Mouse (Mus musculus): ENCODE data around the gene Dqx1. TPM values are rescaled to one million over a fixed set of nuclear protein-coding genes. Genes with fewer than 3 reads are reported as not detected.

The Dqx1 gene
- polyA plus RNA-seq, 1 experiment from 2014 or later: 1.8 TPM

DNA sequence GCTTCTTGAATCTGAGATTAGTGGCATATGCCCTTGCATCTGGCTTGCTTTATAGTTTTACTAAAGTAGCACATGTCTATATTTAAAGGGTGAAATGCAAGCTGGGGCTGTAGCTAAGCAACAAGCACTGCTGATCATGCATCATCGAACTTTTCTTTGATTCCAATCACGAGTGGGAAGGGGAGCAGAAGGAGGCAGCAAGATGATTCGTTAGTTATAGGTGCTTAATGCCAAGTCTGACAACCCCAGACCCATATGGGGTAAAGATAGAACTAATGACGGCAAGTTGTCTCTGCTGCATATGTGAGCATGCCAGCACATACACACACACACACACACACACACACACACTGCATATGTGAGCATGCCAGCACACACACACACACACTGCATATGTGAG lies 46.5 kb downstream of the Dqx1 start:
- no peak for DNase-seq (ENCODE audit: low spot score)
- Histone ChIP-seq H3K27me3 (replicated peaks; ENCODE audit: low read depth, poor library complexity, severe bottlenecking) (peaks cover 26% of the 10 kb centered on the region), H3K36me3 (replicated peaks) (peaks cover 16% of the 10 kb centered on the region), H3K27ac (replicated peaks) (no peak overlapping the region), H3K9me3 (no peaks in the 10 kb centered on the region), H3K4me3 (no peak overlapping the region), H3K4me1 (peaks cover 41% of the 10 kb centered on the region)
- WGBS: 76% methylated on average over 4 of the region's 4 CpGs

DNA sequence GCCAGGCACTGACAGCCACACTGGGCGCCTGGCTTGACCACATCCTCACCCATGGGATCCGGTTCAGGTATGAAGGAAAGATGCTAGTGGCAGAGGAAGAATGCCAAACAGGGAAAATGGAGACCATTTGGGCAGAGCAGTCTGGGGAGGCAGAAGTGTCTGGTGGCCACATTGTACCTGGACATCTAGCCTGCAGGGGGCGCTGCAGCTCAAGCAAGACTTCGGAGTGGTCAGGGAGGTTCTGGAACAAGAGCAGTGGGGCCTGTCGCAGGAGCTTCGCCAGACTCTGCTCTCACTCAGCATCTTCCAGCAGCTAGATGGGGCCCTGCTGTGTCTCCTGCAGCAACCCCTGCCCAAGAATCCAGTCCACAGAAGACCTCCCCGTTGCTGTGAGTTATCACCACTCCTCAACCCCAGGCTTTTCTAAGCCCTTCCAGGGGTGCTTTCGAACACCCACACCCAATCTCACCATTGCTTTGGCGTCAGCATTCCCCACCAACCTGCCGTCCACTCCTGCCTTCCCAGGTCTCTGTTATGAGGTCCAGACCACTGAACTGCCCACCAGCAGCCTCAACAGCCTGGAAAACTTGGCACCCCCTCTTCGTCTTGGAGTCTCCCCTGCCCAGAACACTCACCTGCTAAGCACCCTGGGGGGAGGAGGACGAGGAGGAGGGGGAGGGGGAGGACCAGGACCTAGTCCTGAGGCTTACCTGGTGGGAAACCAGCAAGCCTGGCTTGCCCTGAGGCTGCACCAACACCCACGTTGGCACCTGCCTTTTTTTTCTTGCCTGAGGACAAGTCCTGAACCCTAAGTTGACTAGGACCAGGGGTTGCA lies 50.1 kb downstream of the Dqx1 start:
- Histone ChIP-seq H3K27ac (replicated peaks) (peak overlapping the region; percentile 95), H3K4me3 (peak overlapping the region; percentile 95), H3K4me1 (peaks cover 33% of the 10 kb centered on the region), H3K36me3 (replicated peaks) (peaks cover 28% of the 10 kb centered on the region), H3K27me3 (replicated peaks; ENCODE audit: low read depth, poor library complexity, severe bottlenecking) (peaks cover 8% of the 10 kb centered on the region), H3K9me3 (no peaks in the 10 kb centered on the region)
- peak; percentile 89 for DNase-seq (ENCODE audit: low spot score)
- 33% methylated on average over 13 of the region's 13 CpGs for WGBS

DNA sequence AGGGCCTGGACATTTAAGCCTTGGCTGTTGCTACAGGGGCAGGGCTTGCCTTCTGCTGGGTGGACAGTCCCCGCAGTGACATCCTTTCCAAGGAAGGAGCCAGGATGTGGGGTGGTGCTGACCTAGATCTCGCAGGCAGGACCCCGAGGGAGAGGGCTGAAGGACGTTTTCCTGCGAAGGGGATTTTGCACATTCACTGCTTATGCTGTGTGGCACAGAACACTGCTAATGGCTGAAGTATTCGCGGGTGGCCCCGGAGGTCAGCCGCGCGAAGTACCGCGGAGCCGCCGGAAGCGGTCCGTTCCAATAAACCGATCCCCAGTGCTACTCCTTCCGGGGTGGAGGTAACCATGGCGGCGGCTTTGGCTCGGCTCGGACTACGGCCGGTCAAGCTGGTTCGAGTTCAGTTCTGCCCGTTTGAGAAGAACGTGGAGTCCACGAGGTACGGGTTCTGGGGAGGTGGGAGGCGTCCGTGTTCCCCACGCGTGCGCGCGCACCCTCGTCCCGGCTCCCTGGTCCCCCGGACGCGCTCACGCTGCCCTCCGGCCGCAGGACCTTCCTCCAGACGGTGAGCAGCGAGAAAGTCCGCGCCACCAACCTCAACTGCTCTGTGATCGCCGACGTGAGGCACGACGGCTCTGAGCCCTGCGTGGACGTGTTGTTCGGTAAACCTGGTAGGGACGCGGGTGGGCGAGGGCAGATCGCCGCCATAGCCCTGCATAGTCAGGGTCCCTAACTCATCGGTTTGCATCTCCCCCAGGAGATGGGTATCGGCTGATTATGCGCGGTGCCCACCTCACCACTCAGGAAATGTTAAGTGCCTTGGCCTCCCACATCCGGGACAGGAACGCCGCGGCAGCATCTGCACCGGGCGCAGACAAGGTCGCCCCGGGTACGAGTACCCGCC lies 51.4 kb downstream of the Dqx1 start, which contains the start of gene Mrpl53:
Gene Mrpl53 (plus strand): TSS at position 279 of the 907 bp plus-strand sequence.
- DNase-seq (ENCODE audit: low spot score): peak; percentile 84
- H3K9me3 ChIP-seq: no peaks in the 10 kb centered on the region
- peaks cover 25% of the 10 kb centered on the region for H3K4me1 ChIP-seq
- peak within 1 kb of the TSS; percentile 95 for H3K27ac ChIP-seq (replicated peaks)
- H3K27me3 ChIP-seq (replicated peaks; ENCODE audit: low read depth, poor library complexity, severe bottlenecking): no peaks in the 10 kb centered on the region; the same call in 1 of the 2 replicates
- WGBS: under 1% methylated on average over 76 of the region's 76 CpGs
- peaks cover 28% of the 10 kb centered on the region for H3K36me3 ChIP-seq (replicated peaks)
- peak within 1 kb of the TSS; percentile 95 for H3K4me3 ChIP-seq

DNA sequence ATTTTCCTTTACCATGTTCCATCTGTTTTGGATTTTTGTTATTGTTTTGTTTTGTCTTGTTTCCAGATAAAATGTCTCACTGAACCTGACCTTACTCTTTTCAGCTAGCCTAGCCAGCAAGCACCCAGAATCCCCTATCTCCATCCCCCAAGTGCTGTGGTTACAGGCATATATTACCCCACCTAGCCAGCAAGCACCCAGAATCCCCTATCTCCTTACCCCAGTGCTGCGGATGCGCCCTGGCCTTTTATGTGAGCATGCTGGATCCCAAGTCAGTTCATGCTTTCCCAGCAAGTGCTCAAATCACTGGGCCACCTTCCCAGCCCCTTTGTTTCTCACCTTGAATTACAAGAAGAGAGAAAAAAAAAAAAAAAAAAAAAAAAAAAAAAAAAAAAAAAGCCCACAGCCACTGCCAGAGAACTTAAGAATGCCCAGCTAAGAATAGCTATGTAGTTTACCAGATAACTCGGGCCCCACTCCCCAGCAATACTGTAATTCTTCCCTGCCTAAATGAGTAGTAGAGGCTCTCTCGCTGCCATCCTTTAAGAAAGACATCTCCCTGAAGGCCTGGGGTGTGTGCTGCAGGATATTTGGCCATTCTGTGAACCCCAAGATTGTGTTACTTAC lies 54.0 kb downstream of the Dqx1 start:
- peaks cover 20% of the 10 kb centered on the region for H3K36me3 ChIP-seq (replicated peaks)
- H3K27ac ChIP-seq (replicated peaks): no peak overlapping the region
- peaks cover 42% of the 10 kb centered on the region for H3K4me1 ChIP-seq
- H3K27me3 ChIP-seq (replicated peaks; ENCODE audit: low read depth, poor library complexity, severe bottlenecking): no peaks in the 10 kb centered on the region
- DNase-seq (ENCODE audit: low spot score): no peak
- H3K4me3 ChIP-seq: no peak overlapping the region
- 93% methylated on average over 4 of the region's 4 CpGs for WGBS
- H3K9me3 ChIP-seq: no peaks in the 10 kb centered on the region

DNA sequence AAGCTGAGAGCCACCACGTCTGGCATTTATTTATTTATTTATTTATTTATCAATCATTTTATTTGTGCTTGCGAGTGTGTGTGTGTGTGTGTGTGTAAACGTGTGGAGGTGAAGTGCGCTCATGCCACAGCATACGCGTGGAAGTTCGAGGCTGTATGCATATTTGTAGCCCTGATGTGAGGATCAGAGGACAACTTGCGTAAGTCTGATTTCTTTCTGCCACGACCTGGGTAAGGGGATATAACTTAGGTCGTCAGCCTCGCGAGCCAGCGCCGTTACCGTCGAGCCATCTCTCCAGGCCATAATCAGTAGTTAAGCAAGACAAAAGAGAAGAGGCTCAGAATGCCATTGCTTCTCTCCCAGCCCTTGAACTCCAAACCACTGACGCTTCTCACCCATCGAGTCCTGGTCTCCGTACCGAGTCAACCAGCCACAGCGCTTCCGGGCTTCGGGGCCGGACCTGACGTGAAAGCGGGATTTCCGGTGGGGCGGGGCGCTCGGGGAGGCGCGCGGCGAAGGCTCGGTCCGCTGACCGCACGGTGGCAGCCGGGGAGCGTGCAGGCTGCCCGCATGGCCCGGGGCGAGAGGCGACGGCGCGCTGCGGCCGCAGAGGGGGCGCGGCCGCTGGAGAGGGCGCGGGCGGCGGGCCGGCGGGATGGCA lies 57.5 kb downstream of the Dqx1 start, which contains the start of gene Mogs:
Gene Mogs (plus strand): TSS at position 486 of the 661 bp plus-strand sequence.
- peaks cover 50% of the 10 kb centered on the region for H3K36me3 ChIP-seq (replicated peaks)
- peak; percentile 96 for DNase-seq (ENCODE audit: low spot score)
- no peaks in the 10 kb centered on the region for H3K9me3 ChIP-seq
- peaks cover 50% of the 10 kb centered on the region for H3K4me1 ChIP-seq
- H3K27me3 ChIP-seq (replicated peaks; ENCODE audit: low read depth, poor library complexity, severe bottlenecking): no peaks in the 10 kb centered on the region
- WGBS: 2% methylated on average over 58 of the region's 58 CpGs
- H3K4me3 ChIP-seq: peak within 1 kb of the TSS; percentile 92
- H3K27ac ChIP-seq (replicated peaks): peak within 1 kb of the TSS; percentile 91

DNA sequence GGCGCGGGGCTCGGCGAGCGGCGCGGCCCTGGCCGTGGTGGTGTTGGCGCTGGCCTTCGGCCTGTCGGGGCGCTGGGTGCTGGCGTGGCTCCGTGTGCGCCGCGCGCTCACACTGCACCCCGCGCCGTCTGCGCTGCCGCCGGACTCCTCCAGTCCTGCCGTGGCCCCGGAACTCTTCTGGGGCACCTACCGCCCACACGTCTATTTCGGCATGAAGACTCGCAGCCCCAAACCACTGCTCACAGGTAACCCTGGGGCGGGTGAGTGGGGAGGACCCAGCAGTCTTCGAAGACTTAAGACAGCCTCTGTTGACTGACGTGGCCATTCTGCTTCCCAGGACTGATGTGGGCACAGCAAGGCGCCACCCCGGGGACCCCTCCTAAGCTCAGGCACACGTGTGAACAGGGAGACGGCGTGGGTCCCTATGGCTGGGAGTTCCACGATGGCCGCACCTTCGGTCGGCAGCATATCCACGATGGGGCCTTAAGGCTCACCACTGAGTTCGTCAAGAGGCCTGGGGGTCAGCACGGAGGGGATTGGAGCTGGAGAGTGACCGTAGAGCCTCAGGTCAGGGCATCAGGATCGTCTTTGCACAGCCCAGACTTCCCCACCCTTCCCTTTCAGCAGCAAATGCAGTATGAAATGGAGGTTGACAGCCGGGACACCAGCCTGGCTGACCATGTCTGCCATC lies 58.2 kb downstream of the Dqx1 start:
- Histone ChIP-seq H3K4me1 (peaks cover 56% of the 10 kb centered on the region), H3K27me3 (replicated peaks; ENCODE audit: low read depth, poor library complexity, severe bottlenecking) (no peaks in the 10 kb centered on the region), H3K36me3 (replicated peaks) (peaks cover 45% of the 10 kb centered on the region), H3K9me3 (no peaks in the 10 kb centered on the region), H3K27ac (replicated peaks) (peak overlapping the region; percentile 91), H3K4me3 (peak overlapping the region; percentile 92)
- WGBS: 2% methylated on average over 48 of the region's 48 CpGs
- no peak for DNase-seq (ENCODE audit: low spot score)

DNA sequence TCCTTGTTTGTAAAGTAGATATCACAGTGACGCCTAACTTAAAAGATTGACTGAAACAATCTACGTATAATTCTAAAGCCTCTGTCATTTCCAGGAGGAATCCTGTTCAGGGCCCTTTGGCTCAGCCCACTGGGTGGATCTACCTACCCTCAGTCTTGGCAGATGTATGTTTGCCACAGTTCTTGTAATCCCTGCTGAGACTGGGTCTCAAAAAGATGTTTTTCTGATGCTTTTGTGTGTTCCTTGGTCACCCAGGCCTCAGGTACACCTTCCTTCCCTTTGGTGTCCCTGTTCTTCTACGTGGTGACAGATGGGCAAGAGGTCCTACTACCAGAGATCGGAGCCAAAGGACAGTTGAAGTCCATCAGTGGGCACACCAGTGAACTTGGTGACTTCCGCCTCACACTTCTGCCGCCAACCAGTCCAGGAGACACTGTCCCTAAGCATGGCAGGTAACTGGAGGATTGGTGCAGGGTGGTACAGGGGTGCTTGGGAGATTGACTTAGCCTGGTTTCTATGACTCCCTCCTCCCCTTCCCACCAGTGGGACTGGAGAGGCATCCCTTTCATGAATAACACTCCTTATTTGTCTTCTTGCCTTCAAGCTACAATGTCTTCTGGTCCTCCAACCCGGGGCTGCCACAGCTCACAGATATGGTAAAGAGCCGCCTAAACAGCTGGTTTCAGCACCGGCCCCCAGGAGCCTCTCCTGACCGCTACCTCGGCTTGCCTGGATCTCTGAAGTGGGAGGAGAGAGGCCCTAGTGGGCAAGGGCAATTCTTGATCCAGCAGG lies 58.9 kb downstream of the Dqx1 start:
- no peaks in the 10 kb centered on the region for H3K27me3 ChIP-seq (replicated peaks; ENCODE audit: low read depth, poor library complexity, severe bottlenecking)
- WGBS: 84% methylated on average over 11 of the region's 11 CpGs
- peak overlapping the region; percentile 92 for H3K4me3 ChIP-seq
- peak overlapping the region; percentile 91 for H3K27ac ChIP-seq (replicated peaks)
- no peak for DNase-seq (ENCODE audit: low spot score)
- H3K36me3 ChIP-seq (replicated peaks): peaks cover 38% of the 10 kb centered on the region
- H3K4me1 ChIP-seq: peaks cover 56% of the 10 kb centered on the region
- no peaks in the 10 kb centered on the region for H3K9me3 ChIP-seq

MicroRNA genes within 50 kb of the gene (microRNA counts, 519-probe panel; counts per million panel counts)
- 188 counts per million, percentile 57 among the panel's probes with 10 or more counts for microRNA mmu-miR-3470a+mmu-miR-3470b

Small RNAs within 50 kb of the gene (microRNA-seq; reads per million reads assigned to microRNA genes)
- gene Mir3470a (not detected), gene Mir7040 (not detected)

Other genes with a start within 250 kb of the Dqx1 start
- 1.4 and 2.1 TPM in 2 replicates for gene Sema4f, start 118.1 kb upstream of the Dqx1 start, polyA plus RNA-seq (2016; fragmentation: Nextera tagmentation; extraction: Ambion mirVana)
- 0.31 and 0.56 TPM in 2 replicates for gene M1ap, start 110.9 kb upstream of the Dqx1 start, polyA plus RNA-seq (2016; fragmentation: Nextera tagmentation; extraction: Ambion mirVana)
- 11.1 and 12.2 TPM in 2 replicates for gene Dok1, start 24.4 kb upstream of the Dqx1 start, polyA plus RNA-seq (2016; fragmentation: Nextera tagmentation; extraction: Ambion mirVana)
- gene Loxl3, start 23.7 kb upstream of the Dqx1 start, polyA plus RNA-seq (2016; fragmentation: Nextera tagmentation; extraction: Ambion mirVana): 11.4 and 11.6 TPM in 2 replicates
- gene Aup1, start 3.3 kb upstream of the Dqx1 start, polyA plus RNA-seq (2016; fragmentation: Nextera tagmentation; extraction: Ambion mirVana): 148 and 172 TPM in 2 replicates
- gene Htra2, start 2.6 kb upstream of the Dqx1 start, polyA plus RNA-seq (2016; fragmentation: Nextera tagmentation; extraction: Ambion mirVana): 83.5 and 90.0 TPM in 2 replicates
- gene Tlx2, start 12.4 kb downstream of the Dqx1 start, polyA plus RNA-seq (2016; fragmentation: Nextera tagmentation; extraction: Ambion mirVana): 8.4 and 10.4 TPM in 2 replicates
- gene Pcgf1, start 20.0 kb downstream of the Dqx1 start, polyA plus RNA-seq (2016; fragmentation: Nextera tagmentation; extraction: Ambion mirVana): 45.7 and 49.5 TPM in 2 replicates
- gene Lbx2, start 28.5 kb downstream of the Dqx1 start, polyA plus RNA-seq (2016; fragmentation: Nextera tagmentation; extraction: Ambion mirVana): 0.45 and 0.59 TPM in 2 replicates
- 2.4 and 2.8 TPM in 2 replicates for gene Ccdc142, start 43.8 kb downstream of the Dqx1 start, polyA plus RNA-seq (2016; fragmentation: Nextera tagmentation; extraction: Ambion mirVana)
- 1.8 and 2.1 TPM in 2 replicates for gene Gm42688, start 43.8 kb downstream of the Dqx1 start, polyA plus RNA-seq (2016; fragmentation: Nextera tagmentation; extraction: Ambion mirVana)
- gene Mrpl53, start 51.2 kb downstream of the Dqx1 start, polyA plus RNA-seq (2016; fragmentation: Nextera tagmentation; extraction: Ambion mirVana): 144 and 145 TPM in 2 replicates
- gene Mogs, start 57.7 kb downstream of the Dqx1 start, polyA plus RNA-seq (2016; fragmentation: Nextera tagmentation; extraction: Ambion mirVana): 41.0 and 44.1 TPM in 2 replicates
- gene Wbp1, start 63.7 kb downstream of the Dqx1 start, polyA plus RNA-seq (2016; fragmentation: Nextera tagmentation; extraction: Ambion mirVana): 147 and 172 TPM in 2 replicates
- gene Ino80b, start 67.6 kb downstream of the Dqx1 start, polyA plus RNA-seq (2016; fragmentation: Nextera tagmentation; extraction: Ambion mirVana): 18.6 and 20.2 TPM in 2 replicates
- 38.2 and 39.0 TPM in 2 replicates for gene Rtkn, start 77.6 kb downstream of the Dqx1 start, polyA plus RNA-seq (2016; fragmentation: Nextera tagmentation; extraction: Ambion mirVana)
- gene Wdr54, start 98.6 kb downstream of the Dqx1 start, polyA plus RNA-seq (2016; fragmentation: Nextera tagmentation; extraction: Ambion mirVana): 10.2 and 11.2 TPM in 2 replicates
- 1.3 and 2.1 TPM in 2 replicates for gene 1700003E16Rik, start 98.6 kb downstream of the Dqx1 start, polyA plus RNA-seq (2016; fragmentation: Nextera tagmentation; extraction: Ambion mirVana)
- gene Dctn1, start 108.1 kb downstream of the Dqx1 start, polyA plus RNA-seq (2016; fragmentation: Nextera tagmentation; extraction: Ambion mirVana): 112 and 116 TPM in 2 replicates
- gene Slc4a5, start 162.0 kb downstream of the Dqx1 start, polyA plus RNA-seq (2016; fragmentation: Nextera tagmentation; extraction: Ambion mirVana): 0.70 and 0.97 TPM in 2 replicates